Mouse (Mus musculus) thymus, adult 18-20 months (tissue): Measurements from ENCODE around the gene Cpt1c.

Experiments used
- DNase-seq, 2 experiments: peaks; one replicate each; pipeline ENCODE4 v3.0.0; 2022; ENCODE audit warnings: mixed read lengths in 2 of 2

The Cpt1c gene

DNA sequence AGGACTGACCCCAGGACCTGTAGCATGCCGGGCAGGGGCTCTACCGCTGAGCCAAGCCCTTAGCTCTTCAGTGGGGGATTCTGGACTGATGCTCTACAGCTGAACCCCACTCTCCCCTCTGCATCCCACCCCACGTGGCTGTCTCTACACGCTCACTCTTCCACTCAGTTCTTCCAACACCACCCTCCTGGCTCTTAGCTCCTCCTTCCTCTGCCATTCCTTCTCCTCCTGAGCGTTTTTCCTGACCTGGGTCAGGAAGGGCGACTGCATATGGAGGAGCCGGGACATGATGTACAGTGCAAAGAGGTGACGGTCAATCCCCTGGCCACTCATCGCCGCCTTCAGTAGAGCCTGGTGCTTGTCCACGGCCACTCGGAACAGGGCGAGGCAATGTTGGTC is 14.1 kb downstream of the Cpt1c start:
- DNase-seq: no peak

DNA sequence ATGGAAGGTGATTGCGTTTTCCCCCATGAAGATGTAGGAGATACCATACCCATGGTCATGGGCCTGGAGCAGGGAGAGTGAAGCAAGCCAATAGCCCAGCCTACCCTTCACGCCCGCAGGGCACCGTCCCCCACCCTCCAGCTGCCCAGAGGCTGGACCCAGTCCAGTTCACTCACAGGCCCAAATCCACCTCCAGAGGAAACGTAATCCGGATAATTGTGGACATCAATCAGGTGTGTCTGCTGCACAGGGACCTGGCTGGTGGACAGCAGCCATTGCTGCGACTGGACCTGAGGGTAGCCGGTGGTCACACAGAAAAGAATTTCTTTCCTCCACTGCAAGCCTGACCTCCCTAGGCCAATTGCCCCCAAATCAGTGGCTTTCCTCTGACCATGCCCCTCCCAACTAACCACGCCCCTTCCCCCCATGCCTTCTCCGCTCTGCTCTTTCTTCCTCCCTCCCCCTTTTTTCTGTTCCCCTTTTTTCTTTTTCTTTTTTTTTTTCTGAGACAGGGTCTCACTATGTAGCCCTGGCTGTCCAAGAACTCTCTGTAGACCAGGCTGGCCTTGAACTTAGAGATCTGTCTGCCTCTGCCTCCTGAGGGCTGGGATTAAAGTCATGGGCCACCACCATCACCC is 14.7 kb downstream of the Cpt1c start:
- no peak for DNase-seq

- no peak for DNase-seq
These were observed 15.4 kb downstream of the Cpt1c start for GRCm38 (mm10) chr7:44959281-44959680.

DNA sequence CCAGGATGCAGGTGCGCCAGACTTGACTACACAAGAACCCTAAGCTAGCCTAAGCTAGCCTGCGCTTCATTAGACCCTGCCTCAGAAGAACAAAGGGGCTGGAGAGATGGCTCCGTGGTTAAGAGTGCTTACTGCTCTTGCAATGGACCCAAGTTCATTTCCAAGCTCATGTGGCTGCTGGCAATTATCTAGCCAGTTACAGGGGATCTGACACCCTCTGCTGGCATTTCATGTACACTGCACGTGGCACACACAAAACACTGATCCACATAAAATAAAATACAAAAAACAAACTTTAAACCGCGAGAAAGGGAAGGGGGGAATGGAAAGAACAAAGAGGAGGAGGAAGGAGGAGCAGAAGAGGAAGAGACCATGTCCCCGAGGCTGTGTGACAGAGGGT is 16.4 kb downstream of the Cpt1c start:
- DNase-seq: no peak

- DNase-seq: no peak
These were observed 17.3 kb downstream of the Cpt1c start for GRCm38 (mm10) chr7:44957183-44957835.

- DNase-seq: no peak
These were observed 18.4 kb downstream of the Cpt1c start for GRCm38 (mm10) chr7:44956266-44956665.

DNA sequence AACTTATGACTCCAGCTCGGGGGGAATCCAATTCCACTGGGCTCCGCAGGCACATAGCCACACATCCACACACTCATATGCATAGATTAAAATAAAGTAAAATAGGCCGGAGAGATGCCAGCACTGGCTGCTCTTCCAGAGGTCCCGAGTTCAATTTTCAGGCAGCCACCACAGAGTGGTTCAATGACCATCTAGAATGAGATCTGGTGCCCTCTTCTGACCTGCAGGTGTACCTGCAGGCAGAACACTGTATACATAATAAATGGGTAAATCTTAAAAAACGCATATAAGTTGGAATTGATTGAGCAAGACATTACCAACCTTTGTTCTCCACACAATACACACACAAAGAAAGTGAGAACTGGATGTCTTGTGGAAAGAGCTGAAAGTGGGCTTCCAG is 19.0 kb downstream of the Cpt1c start:
- no peak for DNase-seq

GRCm38 (mm10) chr7:44954091-44954885 is 20.4 kb downstream of the Cpt1c start:
- no peak for DNase-seq

- no peak for DNase-seq
These were observed 21.1 kb downstream of the Cpt1c start for GRCm38 (mm10) chr7:44953561-44953960.

DNA sequence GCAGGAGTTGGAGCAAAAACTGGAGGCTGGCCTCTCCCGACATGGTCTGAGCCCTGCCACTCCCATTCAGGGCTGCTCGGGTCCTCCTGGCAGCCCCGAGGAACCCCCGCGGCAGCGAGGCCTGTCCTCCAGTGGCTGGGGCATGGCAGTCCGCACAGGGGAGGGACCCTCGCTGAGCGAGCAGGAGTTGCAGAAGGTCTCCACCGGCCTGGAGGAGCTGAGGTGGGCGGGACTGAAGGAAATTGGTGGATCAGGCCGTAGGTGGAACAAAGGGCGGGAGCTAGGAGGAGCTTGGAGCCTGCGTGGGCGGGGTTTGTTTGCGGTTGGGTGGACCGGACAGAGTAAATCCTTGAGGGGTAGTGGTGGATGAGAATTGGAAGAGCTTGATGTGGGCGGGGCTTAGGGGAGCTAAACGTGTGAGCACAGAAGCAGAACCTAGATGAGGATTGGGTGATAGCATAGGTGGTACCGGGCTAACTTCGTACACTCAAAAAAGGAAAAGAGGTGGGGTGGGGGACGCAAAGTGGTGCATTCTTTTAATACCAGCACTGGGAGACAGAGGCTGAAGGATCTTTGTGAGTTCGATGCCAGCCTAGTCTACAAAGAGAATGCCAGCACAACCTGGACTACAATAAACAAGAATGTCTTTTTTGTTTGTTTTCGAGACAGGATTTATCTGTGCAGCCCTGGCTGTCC is 21.9 kb downstream of the Cpt1c start:
- DNase-seq: peak; percentile 56 to 62

GRCm38 (mm10) chr7:44951960-44952359 is 22.7 kb downstream of the Cpt1c start:
- no peak for DNase-seq

DNA sequence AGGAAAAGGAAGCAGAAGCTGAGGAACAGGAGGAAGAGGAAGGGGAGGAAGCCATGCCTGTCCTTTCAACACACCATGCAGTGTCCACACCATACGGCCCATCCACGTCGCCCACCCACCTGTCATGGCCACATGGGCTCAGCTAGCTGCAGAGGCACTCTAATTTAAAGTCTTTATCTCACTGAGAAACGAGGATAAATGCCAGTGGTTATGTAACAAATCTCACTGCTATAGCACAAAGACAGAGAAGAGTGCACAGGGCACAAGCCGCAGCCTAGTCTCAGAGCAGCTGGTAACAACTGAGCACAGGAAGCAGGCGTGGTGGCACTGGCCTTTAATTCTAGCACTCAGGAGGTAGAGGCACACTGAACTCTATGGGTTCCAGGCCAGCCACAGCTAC is 24.7 kb downstream of the Cpt1c start:
- no peak for DNase-seq

DNA sequence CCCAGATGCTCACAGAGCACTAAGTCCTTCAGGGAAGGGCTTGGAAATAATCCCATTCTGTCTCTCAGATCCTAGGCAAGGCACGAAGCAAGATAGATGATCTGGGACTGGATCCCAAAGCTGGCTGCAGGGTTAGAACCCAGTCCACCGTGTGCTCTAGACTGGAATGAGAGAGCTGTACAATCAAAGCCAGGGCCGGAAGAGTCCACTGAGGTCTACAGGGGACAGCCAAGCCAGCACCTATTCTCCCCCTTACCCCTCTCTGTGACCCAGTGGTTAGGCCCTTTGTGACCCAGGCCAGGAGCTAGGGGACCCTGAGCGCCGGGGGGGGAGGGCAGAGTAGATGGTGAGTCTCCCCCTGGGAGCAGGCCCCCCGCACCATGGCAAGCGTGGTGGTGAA is 31.7 kb downstream of the Cpt1c start, which contains the start of gene Tsks:
Tsks (plus strand) TSS at position 301 of the 400 bp plus-strand sequence.
- DNase-seq: no peak

GRCm38 (mm10) chr7:44938680-44939079 is 36.0 kb downstream of the Cpt1c start:
- DNase-seq: no peak

DNA sequence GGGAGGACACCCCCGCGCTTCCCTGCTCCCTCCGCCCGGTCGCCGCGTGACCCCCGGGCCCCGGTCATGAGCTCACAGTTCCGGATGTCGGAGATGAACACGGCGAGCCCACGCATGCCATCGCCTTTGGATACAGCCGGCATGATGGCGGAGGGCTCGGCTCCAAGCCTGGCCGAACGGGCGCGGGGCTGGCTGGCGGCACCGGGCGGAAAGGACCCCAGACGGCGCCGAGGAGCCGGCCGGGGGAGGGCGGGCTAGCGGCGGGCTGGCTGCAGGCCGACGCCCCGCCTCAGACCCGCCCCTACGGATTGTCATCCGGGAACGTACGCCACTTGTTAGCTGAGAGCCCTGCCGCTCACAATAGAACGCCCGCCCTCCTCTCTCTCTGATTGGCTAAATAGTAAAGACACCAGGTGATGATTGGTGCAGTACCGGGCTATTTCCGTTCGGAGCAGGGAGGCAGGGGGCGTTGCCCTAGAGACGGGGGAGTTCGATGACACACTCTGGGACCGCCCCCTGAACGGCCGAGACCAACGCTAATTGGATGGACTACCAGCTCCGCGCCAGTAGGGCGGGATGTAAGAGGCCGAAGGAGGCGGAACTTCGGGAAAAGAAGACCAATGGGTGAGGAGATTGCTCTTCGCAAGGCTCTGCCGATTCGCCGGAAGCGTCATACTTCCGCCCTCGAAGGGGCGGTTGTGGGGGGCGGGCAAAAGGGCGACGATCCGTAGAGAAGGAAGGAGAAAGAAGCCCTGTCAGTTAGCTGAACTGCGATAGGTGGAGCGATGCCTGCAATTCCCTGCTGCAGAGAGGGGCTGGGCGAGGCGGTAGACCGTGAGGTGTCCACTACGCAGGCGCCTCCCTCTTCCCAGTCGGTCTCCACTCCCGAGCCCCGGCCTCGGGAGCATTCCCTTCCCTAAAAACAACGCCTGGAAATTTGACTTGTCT is 45.2 kb downstream of the Cpt1c start, which contains the start of gene Ap2a1:
Ap2a1 (minus strand) TSS at position 293 of the 948 bp plus-strand sequence.
- DNase-seq: peak; percentile 100

DNA sequence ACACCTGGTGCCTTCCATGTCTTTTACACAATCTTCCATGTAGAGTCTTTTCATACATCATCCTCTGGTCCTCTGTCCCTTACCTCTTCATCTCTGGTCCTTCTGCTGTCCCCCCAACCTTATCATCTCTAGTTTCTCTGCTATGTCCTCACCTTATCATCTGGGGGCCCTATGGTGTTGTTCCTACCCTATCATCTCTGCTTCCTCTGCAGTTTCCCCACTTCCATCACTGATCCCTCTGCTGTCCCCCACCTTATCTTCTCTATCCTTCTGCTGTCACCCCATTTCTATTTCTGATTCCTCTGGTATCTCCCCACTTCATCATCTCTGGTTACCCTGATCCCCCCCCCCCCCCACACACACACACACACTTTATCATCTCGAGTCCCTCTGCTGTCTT is 46.1 kb downstream of the Cpt1c start:
- no peak for DNase-seq

DNA sequence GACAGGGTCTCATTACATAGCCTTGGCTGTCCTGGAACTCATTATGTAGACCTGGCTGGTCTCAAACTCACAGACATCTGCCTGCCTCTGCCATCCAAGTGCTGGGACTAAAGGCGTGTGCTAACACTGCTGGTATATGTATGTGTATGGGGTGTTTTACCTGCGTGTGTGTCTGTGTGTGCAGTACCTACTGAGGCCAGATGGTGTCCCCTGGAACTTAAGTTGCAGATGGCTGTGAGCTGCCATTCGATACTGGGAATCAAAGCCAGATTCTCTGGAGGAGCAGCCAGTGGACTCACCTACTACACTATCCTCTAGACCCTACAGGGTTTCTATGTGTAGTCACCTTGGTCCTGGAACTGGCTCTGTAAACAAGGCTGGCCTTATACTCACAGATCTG is 49.2 kb downstream of the Cpt1c start:
- no peak for DNase-seq

DNA sequence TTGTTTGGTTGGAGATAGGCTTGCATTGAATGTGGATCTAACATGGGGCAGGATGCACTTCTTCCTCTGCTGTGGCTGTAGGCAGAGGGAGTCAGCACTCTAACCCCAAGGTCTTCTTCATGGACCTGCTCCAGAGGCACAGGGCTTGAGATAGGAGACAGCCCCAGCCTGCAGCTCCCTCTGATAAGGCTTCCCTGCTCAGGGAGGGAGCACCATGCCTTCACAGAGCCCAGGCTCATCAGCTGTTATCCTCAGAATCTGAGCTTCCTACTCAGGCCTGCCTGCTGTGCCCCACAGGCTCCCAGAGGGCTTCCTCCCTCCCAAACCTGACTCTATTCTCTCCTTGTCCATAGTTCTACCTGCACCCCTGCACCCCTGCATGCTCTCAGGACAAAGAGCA is 52.1 kb downstream of the Cpt1c start:
- no peak for DNase-seq

DNA sequence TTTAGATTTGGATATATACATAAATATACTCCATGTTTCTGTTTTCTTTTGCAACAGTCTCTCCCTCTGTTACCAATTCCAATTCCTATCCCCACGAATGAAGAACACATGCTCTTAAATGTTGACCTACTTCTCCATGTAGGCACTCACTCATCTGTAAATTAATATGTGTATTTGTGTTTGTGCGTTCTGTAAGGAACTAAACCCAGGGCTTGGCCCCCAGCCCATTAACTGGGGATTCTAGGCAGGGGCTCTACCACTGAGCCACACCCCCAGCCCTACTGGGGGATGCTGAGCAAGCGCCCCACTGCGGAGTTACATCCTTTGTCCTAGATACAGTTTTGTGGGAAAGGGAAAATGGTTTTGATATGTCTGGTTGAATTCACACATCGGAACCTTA is 55.5 kb downstream of the Cpt1c start:
- no peak for DNase-seq

GRCm38 (mm10) chr7:44918219-44918618 is 56.4 kb downstream of the Cpt1c start:
- DNase-seq: no peak

DNA sequence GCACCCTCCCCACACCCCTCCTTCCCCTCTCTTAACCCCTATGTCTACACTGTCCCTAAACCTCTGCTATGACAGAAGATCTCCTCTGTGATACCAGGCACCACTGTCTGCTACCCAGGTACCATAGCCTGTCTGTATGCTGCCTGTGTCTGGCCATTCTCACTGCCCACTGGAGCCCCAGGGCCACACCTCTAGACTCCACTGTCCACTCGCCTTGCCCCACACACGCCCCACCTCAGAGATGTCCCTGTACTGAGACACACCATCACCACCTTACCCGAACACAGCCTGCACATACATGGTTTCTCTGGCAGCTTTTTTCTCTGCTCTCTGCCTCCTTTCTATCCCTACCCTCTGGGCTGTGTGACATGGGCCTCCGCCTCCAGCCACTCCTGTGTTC is 57.8 kb downstream of the Cpt1c start:
- DNase-seq: no peak

- no peak for DNase-seq
These were observed 58.5 kb downstream of the Cpt1c start for GRCm38 (mm10) chr7:44916191-44916590.
